Comparison of ENCODE assay signal across 15 mouse cellular contexts in the genomic region with DNA sequence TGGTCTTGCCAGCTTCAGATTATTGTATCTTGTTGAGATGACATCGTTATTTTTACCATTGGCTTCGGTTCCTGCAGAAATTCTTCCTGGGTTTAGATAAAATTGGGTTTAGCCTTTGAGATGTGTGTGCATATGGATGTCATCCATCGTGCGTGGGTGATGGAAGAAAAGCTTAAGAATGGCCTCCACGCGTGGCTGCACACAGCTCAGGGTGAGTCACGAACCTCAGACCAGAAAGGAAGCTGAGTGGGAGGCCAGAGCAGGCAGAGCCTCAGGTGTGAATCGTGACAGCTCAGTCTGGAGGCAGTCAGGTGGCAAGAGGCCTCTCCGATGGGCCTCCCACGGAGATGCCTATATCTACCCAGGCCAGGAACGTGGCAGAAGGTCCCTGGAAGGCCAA. TPM values are rescaled to one million over a fixed set of nuclear protein-coding genes. Genes with fewer than 3 reads are reported as not detected.
DNase-seq lines count a peak whose midpoint lies in the region; TF ChIP-seq lines count a peak whose summit lies in the region.
"Had no signal": no experiment of that assay in that cellular context is flagged by ENCODE, and none has a peak within 500 bp of the region (broad histone marks: within the 10 kb centered on the region; RNA-seq: fewer than 3 reads in every experiment).

No protein-coding gene starts in this region.

- H3K27ac ChIP-seq in gastrocnemius, adult 2 months, result no peak overlapping the region
- H3K27ac ChIP-seq: embryonic facial prominence, embryonic 10.5 days; forebrain, embryonic 13.5 days; liver, embryonic 15.5 days; macrophage had no signal

- no peak for TF ChIP-seq CTCF in gastrocnemius, adult 2 months (IDR thresholded peaks at IDR 0.05)

- H3K4me3 ChIP-seq in gastrocnemius, adult 2 months, result no peak overlapping the region
- H3K4me3 ChIP-seq: embryonic facial prominence, embryonic 10.5 days; forebrain, embryonic 13.5 days; liver, embryonic 15.5 days had no signal

- DNase-seq in right cerebral cortex, adult 18-20 months, result peak; percentile 94
- DNase-seq in right cerebral cortex, postnatal 4 days, result no peak
- DNase-seq in cerebellum, postnatal 36 days, result peak; percentile 41 to 53
- peak; percentile 90 to 94 for DNase-seq in left cerebral cortex, adult 9 months (ENCODE audit: low spot score in 2 of 2)
- DNase-seq in gastrocnemius, adult 2 months, result no peak
- no peak for DNase-seq in embryo, embryonic 9.5 days (ENCODE audit: extremely low spot score)
- DNase-seq in kidney, adult 8-10 months, result no peak
- DNase-seq: heart, postnatal 36 days; kidney, postnatal 4 days; thymus, adult 18-20 months had no signal

- intact Hi-C loops in gastrocnemius, adult 2 months (cut with DNase I), result loop anchor here (5.0 kb wide), 1 partner anchor 42 kb away; no protein-coding TSS in a partner anchor

RNA-seq across cellular contexts. Expression of gene Smpd1, which starts 34.8 kb away (rescaled TPM):
- total RNA-seq in gastrocnemius, adult 2 months (2021), result 10 to 100 TPM; 53.4 to 56.8 TPM

RNA-seq across cellular contexts. Expression of gene Cavin3, which starts 37.2 kb away (rescaled TPM):
- total RNA-seq in gastrocnemius, adult 2 months (2021), result 10 to 100 TPM in 1 of 2 experiments, 1 to 10 TPM in 1; 7.6 to 12.7 TPM
- total RNA-seq: monocyte, adult 5-6 weeks had no signal

Comparison
In these comparisons a context has a peak if more than half of its experiments do, and no peak if none do; other contexts are left out.
1. DNase-seq: peak in right cerebral cortex, adult 18-20 months (single experiment), cerebellum, postnatal 36 days (2 of 2) and left cerebral cortex, adult 9 months (2 of 2); none in right cerebral cortex, postnatal 4 days (single experiment), gastrocnemius, adult 2 months (single experiment), embryo, embryonic 9.5 days (single experiment) and kidney, adult 8-10 months (0 of 2).